Mouse (Mus musculus) MEL (cell line): ENCODE measurements around the gene Gm10799.
A peak's percentile ranks its signal among the peaks of the same experiment; 100 is the strongest.

Experiments used
- BHLHE40 ChIP-seq: IDR thresholded peaks from 2 replicates; pipeline ENCODE4 v1.6.1; 2012; ENCODE audit warnings: low read depth, mild to moderate bottlenecking, inconsistent platforms, low read length, improper control_type of control experiment, borderline replicate concordance
- CHD2 ChIP-seq: IDR thresholded peaks from 2 replicates; pipeline ENCODE4 v1.6.1; 2011; ENCODE audit warnings: low read length, improper control_type of control experiment
- CTCF ChIP-seq, 3 experiments: IDR thresholded peaks in 2 of 3; conservative IDR thresholded peaks in 1 of 3; 2 replicates each; pipeline ENCODE4 v1.5.1; 2011 to 2012; ENCODE audit warnings: low read length in 3 of 3, low read depth in 2 of 3, mild to moderate bottlenecking in 2 of 3, improper control_type of control experiment in 1 of 3, inconsistent platforms in 1 of 3, mixed read lengths in 1 of 3, moderate library complexity in 1 of 3; ENCODE audit not compliant: control insufficient read depth in 1 of 3, insufficient read depth in 1 of 3, poor library complexity in 1 of 3, severe bottlenecking in 1 of 3
- EP300 ChIP-seq, 2 experiments: IDR thresholded peaks; 2 replicates each; pipeline ENCODE4 v1.6.1; 2011; ENCODE audit warnings: improper control_type of control experiment in 2 of 2, low read length in 2 of 2, low read depth in 1 of 2, mild to moderate bottlenecking in 1 of 2
- GATA1 ChIP-seq: IDR thresholded peaks from 2 replicates; pipeline ENCODE4 v1.6.1; 2011; ENCODE audit warnings: low read depth, low read length, improper control_type of control experiment
- MAFK ChIP-seq: IDR thresholded peaks from 2 replicates; pipeline ENCODE4 v1.6.1; 2011; ENCODE audit warnings: low read depth, mild to moderate bottlenecking, low read length, improper control_type of control experiment, borderline replicate concordance
- MYC ChIP-seq: IDR thresholded peaks from 2 replicates; pipeline ENCODE4 v1.6.1; 2011; ENCODE audit warnings: low read depth, mild to moderate bottlenecking, low read length, improper control_type of control experiment, moderate library complexity
- POLR2A ChIP-seq, 2 experiments: IDR thresholded peaks; 2 replicates each; pipeline ENCODE4 v1.6.1; 2011 to 2012; ENCODE audit warnings: low read length in 2 of 2, mild to moderate bottlenecking in 2 of 2, control low read depth in 1 of 2, improper control_type of control experiment in 1 of 2, low read depth in 1 of 2, moderate library complexity in 1 of 2; ENCODE audit not compliant: control insufficient read depth in 1 of 2, insufficient read depth in 1 of 2, poor library complexity in 1 of 2
- RAD21 ChIP-seq: IDR thresholded peaks from 2 replicates; pipeline ENCODE4 v1.6.1; 2011; ENCODE audit warnings: mild to moderate bottlenecking, low read depth, low read length, improper control_type of control experiment
- UBTF ChIP-seq: IDR thresholded peaks from 2 replicates; pipeline ENCODE4 v1.6.1; 2012; ENCODE audit warnings: low read depth, mild to moderate bottlenecking, inconsistent platforms, low read length, improper control_type of control experiment, moderate library complexity, borderline replicate concordance; ENCODE audit not compliant: insufficient read depth
- USF1 ChIP-seq: IDR thresholded peaks from 2 replicates; pipeline ENCODE4 v1.6.1; 2014; ENCODE audit warnings: low read depth, mild to moderate bottlenecking, inconsistent platforms, low read length, improper control_type of control experiment, moderate library complexity
- USF2 ChIP-seq, 2 experiments: IDR thresholded peaks; 2 replicates each; pipeline ENCODE4 v1.6.1; 2011 to 2012; ENCODE audit warnings: improper control_type of control experiment in 2 of 2, low read length in 2 of 2, borderline replicate concordance in 1 of 2, inconsistent platforms in 1 of 2, low read depth in 1 of 2, mild to moderate bottlenecking in 1 of 2; ENCODE audit not compliant: insufficient read depth in 1 of 2
- ZNF384 ChIP-seq: IDR thresholded peaks from 2 replicates; pipeline ENCODE4 v1.6.1; 2012; ENCODE audit warnings: low read depth, mild to moderate bottlenecking, inconsistent platforms, low read length, improper control_type of control experiment

DNA sequence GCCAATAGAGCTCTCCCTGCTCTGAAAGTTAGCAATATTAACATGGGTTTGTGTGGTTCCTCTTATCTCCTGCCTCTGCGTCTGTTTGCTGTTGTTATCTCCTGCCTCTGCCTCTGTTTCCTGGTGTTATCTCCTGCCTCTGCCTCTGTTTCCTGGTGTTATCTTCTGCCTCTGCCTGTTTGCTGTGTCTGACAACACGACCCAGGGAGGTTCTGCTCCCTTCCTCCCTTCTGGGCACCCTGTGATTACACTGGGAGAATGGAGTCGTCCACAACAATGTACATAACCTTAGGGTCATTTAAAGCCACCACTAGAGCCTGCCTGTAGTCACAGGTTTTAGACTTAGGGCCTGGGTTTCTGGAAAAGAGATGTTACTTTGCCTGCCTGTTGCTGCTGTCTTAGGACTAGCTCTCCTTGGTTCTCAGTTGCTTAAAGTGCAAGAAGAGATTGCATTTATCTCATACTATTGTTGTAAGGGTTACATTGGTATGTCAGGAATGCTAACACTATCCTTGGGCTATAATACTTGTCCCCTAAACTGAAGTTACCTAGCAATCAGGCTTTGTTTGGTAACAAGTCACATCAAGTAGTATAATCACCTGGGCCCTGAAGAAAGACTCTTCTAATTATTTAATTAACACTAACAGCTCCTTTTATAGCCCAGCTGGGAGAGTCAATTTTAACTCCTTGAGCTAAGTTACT is 30.3 kb upstream of the Gm10799 start:
- no peak for TF ChIP-seq RAD21
- TF ChIP-seq UBTF: no peak
- TF ChIP-seq MAFK: no peak
- TF ChIP-seq GATA1: peak; percentile 90
- TF ChIP-seq USF1: no peak
- TF ChIP-seq POLR2A (IDR thresholded peaks at IDR 0.05; ENCODE audit: control insufficient read depth in 1 of 2, insufficient read depth in 1 of 2, low read depth in 1 of 2, low read length in 2 of 2, poor library complexity in 1 of 2): no peak
- peak; percentile 72 to 81 for TF ChIP-seq EP300 (IDR thresholded peaks at IDR 0.05; ENCODE audit: low read depth in 1 of 2, low read length in 2 of 2)
- TF ChIP-seq ZNF384: no peak
- TF ChIP-seq BHLHE40: no peak
- TF ChIP-seq USF2 (IDR thresholded peaks at IDR 0.05; ENCODE audit: borderline replicate concordance in 1 of 2, insufficient read depth in 1 of 2, low read depth in 1 of 2, low read length in 2 of 2): no peak
- TF ChIP-seq MYC: no peak
- no peak for TF ChIP-seq CHD2
- no peak for TF ChIP-seq CTCF (IDR thresholded peaks at IDR 0.05 in 2 of 3, conservative IDR thresholded peaks at IDR 0.05 in 1 of 3; ENCODE audit: control insufficient read depth in 1 of 3, insufficient read depth in 1 of 3, low read depth in 2 of 3, low read length in 3 of 3, poor library complexity in 1 of 3, severe bottlenecking in 1 of 3)
